Mouse (Mus musculus) olfactory bulb, adult 2 months (tissue): ENCODE measurements around the gene Ppp2r3a. TPM values are rescaled to one million over a fixed set of nuclear protein-coding genes. Genes with fewer than 3 reads are reported as not detected.

ENCODE experiments used
- H3K27ac ChIP-seq: fragments of 200-500 bp; 2 replicates; pipeline ENCODE4 v1.5.1; 2012; ENCODE audit warnings: low read depth, low read length; ENCODE audit not compliant: insufficient read depth
- H3K4me1 ChIP-seq: fragments of 200-500 bp; 2 replicates; pipeline ENCODE4 v1.6.1; 2012; ENCODE audit warnings: low read length; ENCODE audit not compliant: control insufficient read depth, insufficient read depth
- H3K4me3 ChIP-seq: fragments of 200-500 bp; 2 replicates; pipeline ENCODE4 v1.5.1; 2012; ENCODE audit warnings: mild to moderate bottlenecking, low read depth, low read length, moderate library complexity; ENCODE audit not compliant: insufficient read depth
- CTCF ChIP-seq: fragments of 200-500 bp; IDR thresholded peaks from 2 replicates; pipeline ENCODE4 v1.5.1; 2012; ENCODE audit warnings: low read depth, mild to moderate bottlenecking, low read length, moderate library complexity; ENCODE audit not compliant: insufficient read depth
- POLR2A ChIP-seq: fragments of 200-500 bp; IDR thresholded peaks from 2 replicates; pipeline ENCODE4 v1.6.1; 2012; ENCODE audit warnings: mild to moderate bottlenecking, low read depth, low read length, moderate library complexity; ENCODE audit not compliant: insufficient read depth
- WGBS: fragments of 180-500 bp; shearing (Covaris S2); methylation state at CpG from one replicate; pipeline ENCODE4 v1.1.7; 2018; 5-methylcytosine and 5-hydroxymethylcytosine counted together
- polyA plus RNA-seq: library from polyadenylated mRNA; stranded (reverse); fragments of >200 nt; gene quantifications from 2 replicates; pipeline ENCODE4 v1.2.4, GENCODE M21; 2012; ENCODE audit warnings: low replicate concordance; ENCODE audit not compliant: missing spikeins, insufficient read depth, insufficient read length

The Ppp2r3a gene
- polyA plus RNA-seq, 1 experiment, result 68.1 TPM

DNA sequence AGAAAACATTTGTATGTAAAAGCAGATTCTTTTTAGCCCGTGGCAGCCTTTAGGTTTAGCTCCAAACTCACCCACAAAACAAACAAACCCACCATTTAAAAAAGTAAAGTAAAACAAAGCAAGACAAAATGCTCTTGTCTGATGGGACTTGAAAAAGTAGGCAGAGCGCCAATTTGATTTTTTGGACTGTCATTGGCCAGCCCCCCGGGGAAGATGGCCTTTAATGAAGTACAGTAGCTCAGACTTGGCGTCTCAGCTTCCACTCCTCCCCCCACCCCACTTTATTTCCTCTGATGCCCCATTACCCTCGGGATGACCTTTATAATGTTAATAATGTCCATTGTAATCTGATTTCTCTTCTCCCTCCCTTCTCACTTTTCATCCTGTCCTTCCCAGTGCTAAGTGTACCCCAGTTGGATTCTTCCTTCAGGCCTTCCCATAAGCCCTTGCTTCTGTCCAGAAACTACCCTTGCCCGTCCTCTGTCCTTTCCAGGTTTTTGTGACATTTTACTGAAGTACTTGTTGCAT is 189.3 kb downstream of the Ppp2r3a start:
- Histone ChIP-seq H3K4me1 (0 out of 2 replicates have a peak, but pooled peaks cover 2% of the 10 kb centered on the region), H3K4me3 (no peak overlapping the region), H3K27ac (no peak overlapping the region)
- TF ChIP-seq CTCF, result no peak
- no peak for TF ChIP-seq POLR2A
- 69% methylated on average over 6 of the region's 6 CpGs for WGBS

DNA sequence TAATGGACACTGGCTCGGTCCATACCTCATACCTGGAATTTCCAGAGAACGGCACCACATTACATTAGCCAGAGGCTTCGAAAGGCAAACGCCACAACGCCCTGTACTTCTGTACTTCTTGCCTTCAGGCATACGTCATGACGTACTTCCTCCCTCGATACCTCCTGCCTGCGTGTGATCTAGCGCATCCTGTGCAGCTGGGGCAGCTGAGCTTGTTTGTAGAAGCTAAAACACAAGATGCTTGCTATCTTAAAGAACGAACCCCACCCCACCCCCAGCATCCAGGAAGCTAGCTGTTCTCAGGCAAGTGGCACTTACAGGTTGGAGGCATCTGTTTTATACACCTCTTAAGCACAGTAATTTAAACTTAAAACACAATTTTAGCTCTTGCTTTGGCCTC is 190.6 kb downstream of the Ppp2r3a start:
- Histone ChIP-seq H3K4me1 (0 out of 2 replicates have a peak, but pooled peaks cover 2% of the 10 kb centered on the region), H3K27ac (no peak overlapping the region), H3K4me3 (no peak overlapping the region)
- TF ChIP-seq CTCF, result no peak
- 82% methylated on average over 11 of the region's 11 CpGs for WGBS

DNA sequence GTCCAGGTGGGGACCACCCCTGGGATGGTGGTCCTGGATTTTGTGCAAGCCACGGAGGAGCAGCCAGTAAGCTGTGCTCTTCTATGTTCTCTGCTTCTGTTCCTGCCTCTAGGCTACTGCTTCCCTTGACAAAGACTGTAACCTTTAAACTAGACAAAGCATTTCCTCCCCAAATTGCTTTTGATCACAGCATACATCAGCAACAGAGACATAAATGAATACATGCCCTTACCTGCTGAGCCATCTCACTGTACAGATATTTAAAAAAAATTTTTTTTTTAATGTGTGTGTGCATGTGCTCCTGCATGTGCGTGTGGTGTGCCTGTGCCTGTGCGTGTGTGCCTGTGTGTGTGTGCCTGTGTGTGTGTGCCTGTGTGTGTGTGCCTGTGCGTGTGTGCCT is 194.4 kb downstream of the Ppp2r3a start:
- Histone ChIP-seq H3K4me1 (0 out of 2 replicates have a peak, but pooled peaks cover 2% of the 10 kb centered on the region), H3K4me3 (no peak overlapping the region), H3K27ac (no peak overlapping the region)
- TF ChIP-seq POLR2A (no peak), CTCF (no peak)
- WGBS, result 97% methylated on average over 4 of the region's 4 CpGs

Other genes with a start within 250 kb of the Ppp2r3a start
- not detected in 2 replicates for gene Pccb, start 216.9 kb downstream of the Ppp2r3a start, polyA plus RNA-seq
- 135 TPM in 1 of 2 replicates, not detected in the other for gene Msl2, start 177.7 kb downstream of the Ppp2r3a start, polyA plus RNA-seq